19 mouse cellular contexts compared by ENCODE assay signal in the genomic region with DNA sequence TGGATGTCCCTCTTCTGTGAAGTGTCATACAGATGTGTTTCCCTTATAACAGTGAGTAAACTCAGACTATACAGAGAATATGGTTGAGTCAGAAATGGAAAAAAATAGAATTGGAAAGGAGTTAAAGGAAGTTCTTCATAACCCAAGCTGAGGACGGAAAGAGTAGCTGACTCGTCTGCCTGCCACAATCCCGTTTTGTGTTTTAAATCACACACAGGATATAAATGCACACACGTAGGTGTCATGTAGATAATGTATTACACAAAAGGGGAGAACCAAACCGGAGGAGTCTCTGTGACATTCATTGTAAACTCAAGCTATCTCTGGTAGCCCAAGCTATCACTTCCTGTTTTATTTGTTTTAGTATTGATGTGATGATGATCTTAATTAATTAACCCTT.
"Had no signal": no experiment of that assay in that cellular context is flagged by ENCODE, and none has a peak within 500 bp of the region (broad histone marks: within the 10 kb centered on the region; RNA-seq: fewer than 3 reads in every experiment).

No protein-coding gene starts in this region.

- DNase-seq: lung, adult 18-20 months; lung, embryonic 14.5 days; lung, postnatal 10 days; lung, postnatal 4 days; midbrain, embryonic 14.5 days; retina, postnatal 1 day; right cerebral cortex, adult 18-20 months; right cerebral cortex, postnatal 25 days; right cerebral cortex, postnatal 4 days; spleen, adult 18-20 months; thymus, adult 18-20 months; thymus, postnatal 14 days; thymus, postnatal 36 days had no signal

- ATAC-seq: midbrain, embryonic 16.5 days had no signal

- H3K27ac ChIP-seq: midbrain, embryonic 10.5 days; midbrain, embryonic 12.5 days; neural tube, embryonic 13.5 days; neural tube, embryonic 15.5 days had no signal

- H3K4me3 ChIP-seq: midbrain, embryonic 10.5 days; midbrain, embryonic 12.5 days; myocyte; neural tube, embryonic 13.5 days; neural tube, embryonic 15.5 days had no signal
